Mouse (Mus musculus): ENCODE measurements around the gene Gpr4.

Gpr4 gene

GRCm38 (mm10) chr7:19211996-19212755 lies at the start of gene Gpr4:
Gene Gpr4, plus strand, starts transcription at chr7:19212538.
- peak; percentile 26 for DNase-seq (ENCODE audit: low read depth, low spot score)

- no peak for DNase-seq (ENCODE audit: low read depth, low spot score)
Measured at GRCm38 (mm10) chr7:19162928-19163327, 49.4 kb upstream of the Gpr4 start.

- DNase-seq (ENCODE audit: low read depth, low spot score) = no peak
Measured at GRCm38 (mm10) chr7:19163752-19164151, 48.6 kb upstream of the Gpr4 start.

- peak; percentile 36 for DNase-seq (ENCODE audit: low read depth, low spot score)
Measured at GRCm38 (mm10) chr7:19164189-19164588, 48.1 kb upstream of the Gpr4 start.

GRCm38 (mm10) chr7:19164978-19165377 lies 47.4 kb upstream of the Gpr4 start:
- DNase-seq (ENCODE audit: low read depth, low spot score) = peak; percentile 80

- no peak for DNase-seq (ENCODE audit: low read depth, low spot score)
Measured at GRCm38 (mm10) chr7:19165656-19166423, 46.5 kb upstream of the Gpr4 start, which contains the start of gene Gipr. Gene Gipr, minus strand, starts transcription at chr7:19166127.

- DNase-seq (ENCODE audit: low read depth, low spot score) = no peak
Measured at GRCm38 (mm10) chr7:19166990-19167389, 45.3 kb upstream of the Gpr4 start.

GRCm38 (mm10) chr7:19169506-19169905 lies 42.8 kb upstream of the Gpr4 start:
- DNase-seq (ENCODE audit: low read depth, low spot score) = no peak

GRCm38 (mm10) chr7:19170142-19170541 lies 42.2 kb upstream of the Gpr4 start:
- DNase-seq (ENCODE audit: low read depth, low spot score) = no peak

- DNase-seq (ENCODE audit: low read depth, low spot score) = no peak
Measured at GRCm38 (mm10) chr7:19171831-19172230, 40.5 kb upstream of the Gpr4 start.

GRCm38 (mm10) chr7:19172874-19173273 lies 39.5 kb upstream of the Gpr4 start:
- peak; percentile 75 for DNase-seq (ENCODE audit: low read depth, low spot score)

- peak; percentile 50 for DNase-seq (ENCODE audit: low read depth, low spot score)
Measured at GRCm38 (mm10) chr7:19175708-19176515, 36.4 kb upstream of the Gpr4 start, which contains the start of gene Eml2. Gene Eml2, plus strand, starts transcription at chr7:19176421.

GRCm38 (mm10) chr7:19176516-19176947 lies 35.8 kb upstream of the Gpr4 start:
- DNase-seq (ENCODE audit: low read depth, low spot score) = no peak

- no peak for DNase-seq (ENCODE audit: low read depth, low spot score)
Measured at GRCm38 (mm10) chr7:19177216-19177615, 35.1 kb upstream of the Gpr4 start.

GRCm38 (mm10) chr7:19178035-19178434 lies 34.3 kb upstream of the Gpr4 start:
- no peak for DNase-seq (ENCODE audit: low read depth, low spot score)

GRCm38 (mm10) chr7:19178443-19179092 lies 33.8 kb upstream of the Gpr4 start:
- DNase-seq (ENCODE audit: low read depth, low spot score) = peak; percentile 87

GRCm38 (mm10) chr7:19179173-19179572 lies 33.2 kb upstream of the Gpr4 start:
- peak; percentile 88 for DNase-seq (ENCODE audit: low read depth, low spot score)

- peak; percentile 59 for DNase-seq (ENCODE audit: low read depth, low spot score)
Measured at GRCm38 (mm10) chr7:19179936-19180335, 32.4 kb upstream of the Gpr4 start.

GRCm38 (mm10) chr7:19180862-19181429 lies 31.4 kb upstream of the Gpr4 start:
- peak; percentile 63 for DNase-seq (ENCODE audit: low read depth, low spot score)

- DNase-seq (ENCODE audit: low read depth, low spot score) = no peak
Measured at GRCm38 (mm10) chr7:19184250-19184649, 28.1 kb upstream of the Gpr4 start.

GRCm38 (mm10) chr7:19184758-19185157 lies 27.6 kb upstream of the Gpr4 start:
- no peak for DNase-seq (ENCODE audit: low read depth, low spot score)
